Mouse (Mus musculus) liver, embryonic 16.5 days (tissue): ENCODE data around the gene Arhgdig. TPM values are rescaled to one million over a fixed set of nuclear protein-coding genes. Genes with fewer than 3 reads are reported as not detected.

Source experiments
- ATAC-seq: fragments of 200-750 bp; cut with Nextera tagmentation; 2 replicates; pipeline ENCODE4 v1.8.0; 2017; ENCODE audit warnings: low read depth, mild to moderate bottlenecking, moderate number of reproducible peaks, moderate library complexity
- H3K27ac ChIP-seq: fragments of 300-500 bp; sonication (generic); 2 replicates; pipeline ENCODE4 v1.5.1; 2014; ENCODE audit warnings: mild to moderate bottlenecking, low read length
- H3K27me3 ChIP-seq: fragments of 300-500 bp; sonication (generic); 2 replicates; pipeline ENCODE4 v1.6.1; 2014; ENCODE audit warnings: low read depth, low read length, mixed read lengths; ENCODE audit not compliant: control insufficient read depth, insufficient read depth
- H3K36me3 ChIP-seq: fragments of 300-500 bp; sonication (generic); 2 replicates; pipeline ENCODE4 v1.6.1; 2014; ENCODE audit warnings: mild to moderate bottlenecking; ENCODE audit not compliant: control insufficient read depth, insufficient read depth
- H3K4me1 ChIP-seq: fragments of 300-500 bp; sonication (generic); 2 replicates; pipeline ENCODE4 v1.6.1; 2014; ENCODE audit warnings: low read depth, low read length, mixed read lengths; ENCODE audit not compliant: control insufficient read depth
- H3K4me2 ChIP-seq: fragments of 300-500 bp; sonication (generic); 2 replicates; pipeline ENCODE4 v1.6.1; 2014; ENCODE audit warnings: low read depth, low read length, mixed read lengths
- H3K4me3 ChIP-seq: fragments of 300-500 bp; sonication (generic); 2 replicates; pipeline ENCODE4 v1.5.1; 2014; ENCODE audit warnings: low read depth, mild to moderate bottlenecking, low read length
- H3K9ac ChIP-seq: fragments of 300-500 bp; sonication (generic); 2 replicates; pipeline ENCODE4 v1.6.1; 2014; ENCODE audit warnings: low read depth, low read length
- H3K9me3 ChIP-seq: fragments of 300-500 bp; sonication (generic); replicated peaks from 2 replicates; pipeline ENCODE4 v1.6.1; 2016; ENCODE audit warnings: low read length; ENCODE audit not compliant: control insufficient read depth
- WGBS: fragments of 180-500 bp; shearing (Covaris S2); extraction: QIAGEN DNeasy Blood & Tissue Kit; methylation state at CpG from one replicate; pipeline ENCODE4 v1.1.7; 2014; ENCODE audit not compliant: insufficient replicate concordance; 5-methylcytosine and 5-hydroxymethylcytosine counted together
- polyA plus RNA-seq: library from polyadenylated mRNA; unstranded; fragments of >200 nt; fragmentation: Nextera tagmentation; extraction: Ambion mirVana; gene quantifications from 2 replicates; pipeline ENCODE4 v1.2.1, GENCODE M21; 2015

Gene Arhgdig
- polyA plus RNA-seq = 3.3 TPM in 2 replicates

- H3K27ac ChIP-seq = no peak within 1 kb of the TSS
- peaks cover 9% of the 10 kb centered on the region for H3K4me1 ChIP-seq
- no peaks in the 10 kb centered on the region for H3K36me3 ChIP-seq
- no peak within 1 kb of the TSS for H3K4me2 ChIP-seq
- H3K9ac ChIP-seq = no peak within 1 kb of the TSS
- peaks cover 30% of the 10 kb centered on the region for H3K27me3 ChIP-seq
- no peak within 1 kb of the TSS for H3K4me3 ChIP-seq
- H3K9me3 ChIP-seq = no peaks in the 10 kb centered on the region
- no peak for ATAC-seq
- WGBS = 81% methylated on average over 12 of the region's 12 CpGs
Measured at GRCm38 (mm10) chr17:26207686-26208085, at the start of gene Arhgdig. Gene Arhgdig (minus strand): TSS chr17:26207786.

GRCm38 (mm10) chr17:26255313-26255712, 47.7 kb upstream of the Arhgdig start:
- ATAC-seq = no peak
- Histone ChIP-seq H3K27me3 (no peaks in the 10 kb centered on the region), H3K9me3 (no peaks in the 10 kb centered on the region), H3K4me1 (peaks cover 12% of the 10 kb centered on the region), H3K4me2 (no peak overlapping the region), H3K36me3 (peaks cover 23% of the 10 kb centered on the region), H3K27ac (no peak overlapping the region), H3K9ac (no peak overlapping the region), H3K4me3 (no peak overlapping the region)
- WGBS = 78% methylated on average over 7 of the region's 7 CpGs

GRCm38 (mm10) chr17:26253399-26253798, 45.8 kb upstream of the Arhgdig start:
- Histone ChIP-seq H3K36me3 (peaks cover 11% of the 10 kb centered on the region; the same call in 1 of the 2 replicates), H3K9ac (peak overlapping the region; percentile 95), H3K4me2 (peak overlapping the region; percentile 63), H3K27ac (peak overlapping the region; percentile 97), H3K4me3 (peak overlapping the region; percentile 95), H3K27me3 (no peaks in the 10 kb centered on the region), H3K4me1 (peaks cover 12% of the 10 kb centered on the region), H3K9me3 (no peaks in the 10 kb centered on the region)
- 0% methylated on average over 24 of the region's 24 CpGs for WGBS
- peak; percentile 17; the same call in 1 of the 2 replicates for ATAC-seq

- WGBS = under 1% methylated on average over 43 of the region's 43 CpGs
- Histone ChIP-seq H3K4me2 (peak within 1 kb of the TSS; percentile 63), H3K9ac (peak within 1 kb of the TSS; percentile 95), H3K4me1 (peaks cover 12% of the 10 kb centered on the region), H3K9me3 (no peaks in the 10 kb centered on the region), H3K36me3 (peaks cover 7% of the 10 kb centered on the region; the same call in 1 of the 2 replicates), H3K4me3 (peak within 1 kb of the TSS; percentile 95), H3K27me3 (no peaks in the 10 kb centered on the region), H3K27ac (peak within 1 kb of the TSS; percentile 97)
- ATAC-seq = peak; percentile 96
Measured at GRCm38 (mm10) chr17:26252539-26253251, 45.1 kb upstream of the Arhgdig start, which contains the start of gene Luc7l. Gene Luc7l (plus strand): TSS chr17:26252896.

GRCm38 (mm10) chr17:26251886-26252538, 44.4 kb upstream of the Arhgdig start:
- Histone ChIP-seq H3K27ac (peak overlapping the region; percentile 97), H3K9me3 (no peaks in the 10 kb centered on the region), H3K4me1 (peaks cover 12% of the 10 kb centered on the region), H3K27me3 (no peaks in the 10 kb centered on the region), H3K4me3 (peak overlapping the region; percentile 95), H3K36me3 (0 out of 2 replicates have a peak, but pooled peaks cover 7% of the 10 kb centered on the region), H3K9ac (peak overlapping the region; percentile 95), H3K4me2 (peak overlapping the region; percentile 63)
- ATAC-seq = no peak
- whole genome bisulfite sequencing = 57% methylated on average over 4 of the region's 4 CpGs

GRCm38 (mm10) chr17:26244101-26244841, 36.7 kb upstream of the Arhgdig start, which contains the start of gene Fam234a:
Gene Fam234a (minus strand): TSS chr17:26244242.
- WGBS = 8% methylated on average over 29 of the region's 33 CpGs
- H3K9ac ChIP-seq = peak within 1 kb of the TSS; percentile 64
- no peaks in the 10 kb centered on the region for H3K27me3 ChIP-seq
- no peaks in the 10 kb centered on the region for H3K36me3 ChIP-seq
- peak within 1 kb of the TSS; percentile 70 for H3K4me3 ChIP-seq
- H3K27ac ChIP-seq = peak within 1 kb of the TSS; percentile 67
- no peaks in the 10 kb centered on the region for H3K9me3 ChIP-seq
- peaks cover 34% of the 10 kb centered on the region for H3K4me1 ChIP-seq
- ATAC-seq = peak; percentile 95
- H3K4me2 ChIP-seq = peak within 1 kb of the TSS; percentile 85

GRCm38 (mm10) chr17:26243471-26244100, 36.0 kb upstream of the Arhgdig start:
- H3K4me3 ChIP-seq = peak overlapping the region; percentile 70
- no peaks in the 10 kb centered on the region for H3K9me3 ChIP-seq
- peak overlapping the region; percentile 67 for H3K27ac ChIP-seq
- H3K36me3 ChIP-seq = no peaks in the 10 kb centered on the region
- ATAC-seq = peak; percentile 64
- peak overlapping the region; percentile 64 for H3K9ac ChIP-seq
- no peaks in the 10 kb centered on the region for H3K27me3 ChIP-seq
- H3K4me2 ChIP-seq = peak overlapping the region; percentile 85
- WGBS = under 1% methylated on average over 32 of the region's 32 CpGs
- peaks cover 34% of the 10 kb centered on the region for H3K4me1 ChIP-seq

- H3K4me2 ChIP-seq = no peak overlapping the region
Measured at GRCm38 (mm10) chr17:26240990-26241389, 33.4 kb upstream of the Arhgdig start.

More at GRCm38 (mm10) chr17:26240990-26241389, 33.4 kb upstream of the Arhgdig start:
- Histone ChIP-seq H3K4me3 (no peak overlapping the region), H3K9me3 (no peaks in the 10 kb centered on the region), H3K27me3 (no peaks in the 10 kb centered on the region), H3K4me1 (peaks cover 42% of the 10 kb centered on the region), H3K9ac (no peak overlapping the region), H3K36me3 (no peaks in the 10 kb centered on the region), H3K27ac (no peak overlapping the region)
- no peak for ATAC-seq
- 56% methylated on average over 6 of the region's 6 CpGs for WGBS
